In the genomic region with DNA sequence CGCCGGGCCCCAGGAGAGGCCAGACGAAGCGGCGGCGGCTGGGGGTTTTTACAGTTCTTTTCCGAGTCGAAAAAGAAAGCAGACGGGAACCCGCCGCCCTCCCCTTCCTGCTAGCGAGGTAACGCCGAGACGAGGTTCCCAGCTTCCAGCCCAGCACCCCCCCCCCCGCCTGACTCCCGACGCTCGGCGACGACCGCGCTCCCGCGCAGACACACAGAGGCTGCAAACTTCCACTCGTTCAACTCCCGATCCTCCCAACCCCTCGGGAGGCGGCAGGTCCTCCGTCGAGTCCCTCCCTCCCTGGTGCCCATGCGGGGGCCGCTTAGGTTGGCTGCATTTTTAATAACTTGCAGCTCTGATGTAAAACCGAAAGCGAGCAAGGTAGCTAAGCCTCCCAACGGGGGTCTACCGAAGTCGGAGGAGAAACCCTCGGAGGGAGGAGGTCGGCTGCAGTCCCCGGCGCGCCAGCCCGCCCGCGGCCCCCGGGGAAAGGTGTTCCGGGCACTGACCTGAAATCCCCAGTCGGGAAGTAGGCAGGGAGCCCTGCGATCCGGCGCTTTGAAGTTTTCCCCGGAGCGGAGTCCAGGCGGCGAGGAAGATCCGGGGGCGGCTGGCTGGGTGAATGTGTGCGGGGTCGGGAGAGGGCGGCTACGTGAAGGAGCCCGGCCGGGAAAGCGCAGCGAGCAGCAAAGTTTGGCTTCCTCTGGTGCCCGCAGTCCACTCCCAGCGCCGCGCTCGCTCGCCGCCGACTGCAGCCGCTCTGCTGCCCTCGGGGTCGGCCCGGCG, we compare ENCODE assay signal across 8 mouse cellular contexts.
A peak's percentile ranks its signal among the peaks of the same experiment; 100 is the strongest.
DNase-seq lines count a peak whose midpoint lies in the region; ATAC-seq and TF ChIP-seq lines count a peak whose summit lies in the region.

No protein-coding gene starts in this region.

- peaks cover 20% of the 10 kb centered on the region for H3K36me3 ChIP-seq in G1E (replicated peaks)
- H3K36me3 ChIP-seq in heart, embryonic 14.5 days (ENCODE audit: control insufficient read depth, insufficient read depth, low read length) = no peaks in the 10 kb centered on the region
- H3K36me3 ChIP-seq in kidney, postnatal 0 days (ENCODE audit: insufficient read depth, low read length) = no peaks in the 10 kb centered on the region
- H3K36me3 ChIP-seq in splenic B cell, adult 2 months (ENCODE audit: control insufficient read depth, insufficient read depth, low read length, poor library complexity, severe bottlenecking) = no peaks in the 10 kb centered on the region

- no peaks in the 10 kb centered on the region for H3K9me3 ChIP-seq in G1E (replicated peaks)
- H3K9me3 ChIP-seq in heart, embryonic 14.5 days (ENCODE audit: control insufficient read depth, low read length) = no peaks in the 10 kb centered on the region
- no peaks in the 10 kb centered on the region for H3K9me3 ChIP-seq in kidney, postnatal 0 days (replicated peaks; ENCODE audit: low read length)

- peaks cover 29% of the 10 kb centered on the region for H3K4me1 ChIP-seq in G1E (ENCODE audit: insufficient read depth, low read depth, low read length)
- H3K4me1 ChIP-seq in cortical plate, adult 2 months (ENCODE audit: control insufficient read depth, insufficient read depth, low read length) = no peaks in the 10 kb centered on the region
- peaks cover 13 to 17% of the 10 kb centered on the region in 2 experiments for H3K4me1 ChIP-seq in heart, embryonic 14.5 days (ENCODE audit: control insufficient read depth in 2 of 2, insufficient read depth in 2 of 2, low read length in 2 of 2)
- 0 out of 2 replicates have a peak, but pooled peaks cover 3% of the 10 kb centered on the region for H3K4me1 ChIP-seq in kidney, postnatal 0 days (replicated peaks; ENCODE audit: insufficient read depth, low read length)

- no peaks in the 10 kb centered on the region for H3K27me3 ChIP-seq in G1E (ENCODE audit: insufficient read depth, low read length)
- H3K27me3 ChIP-seq in heart, embryonic 14.5 days (ENCODE audit: control insufficient read depth, insufficient read depth, low read length) = peaks cover 45% of the 10 kb centered on the region
- H3K27me3 ChIP-seq in kidney, postnatal 0 days (ENCODE audit: insufficient read depth, low read length) = 0 out of 2 replicates have a peak, but pooled peaks cover 4% of the 10 kb centered on the region
- H3K27me3 ChIP-seq in splenic B cell, adult 2 months (ENCODE audit: control insufficient read depth, insufficient read depth, low read length, poor library complexity, severe bottlenecking) = no peaks in the 10 kb centered on the region

- peak; percentile 75 for DNase-seq in CD4-positive helper T cell, adult 2 months (ENCODE audit: low read depth, low spot score)
- no peak for DNase-seq in G1E (ENCODE audit: low spot score)
- no peak for DNase-seq in kidney, postnatal 0 days (ENCODE audit: low spot score)
- DNase-seq in lung, postnatal 25 days (ENCODE audit: low spot score) = peak; percentile 43
- DNase-seq in splenic B cell, adult 2 months (ENCODE audit: low read depth, low spot score) = peak; percentile 72
- DNase-seq in left cerebral cortex, adult 11 months (ENCODE audit: low spot score) = no peak

- peak overlapping the region; percentile 83 for H3K4me3 ChIP-seq in G1E (ENCODE audit: low read depth, low read length)
- H3K4me3 ChIP-seq in cortical plate, adult 2 months (ENCODE audit: insufficient read depth, low read length) = peak overlapping the region; percentile 58
- peak overlapping the region; percentile 66 to 79 for H3K4me3 ChIP-seq in heart, embryonic 14.5 days (ENCODE audit: control insufficient read depth in 1 of 2, insufficient read depth in 1 of 2, low read depth in 1 of 2, low read length in 2 of 2)
- H3K4me3 ChIP-seq in kidney, postnatal 0 days (replicated peaks; ENCODE audit: low read depth, low read length) = peak overlapping the region; percentile 64

- no peak for ATAC-seq in G1E (ENCODE audit: extremely low read depth, insufficient number of reproducible peaks, low FRiP score, poor library complexity, severe bottlenecking)
- no peak for ATAC-seq in heart, embryonic 14.5 days (ENCODE audit: insufficient number of reproducible peaks, insufficient read depth, low FRiP score, low read depth)
- ATAC-seq in kidney, postnatal 0 days (replicated peaks; ENCODE audit: low FRiP score, low read depth) = no peak

- H3K4me2 ChIP-seq in heart, embryonic 14.5 days (ENCODE audit: low read length) = peak overlapping the region; percentile 80
- peak overlapping the region; percentile 76 for H3K4me2 ChIP-seq in kidney, postnatal 0 days (ENCODE audit: low read length)

- H3K9ac ChIP-seq in heart, embryonic 14.5 days (ENCODE audit: low read length) = peak overlapping the region; percentile 87
- H3K9ac ChIP-seq in kidney, postnatal 0 days (ENCODE audit: low read depth, low read length) = peak overlapping the region; percentile 78

- peak overlapping the region; percentile 73 for H3K27ac ChIP-seq in cortical plate, adult 2 months (ENCODE audit: insufficient read depth, low read length)
- H3K27ac ChIP-seq in heart, embryonic 14.5 days (replicated peaks in 1 of 2; ENCODE audit: control insufficient read depth in 1 of 2, insufficient read depth in 1 of 2, low read depth in 2 of 2, low read length in 2 of 2) = peak overlapping the region; percentile 73 to 88
- peak overlapping the region; percentile 94 for H3K27ac ChIP-seq in kidney, postnatal 0 days

- 3% methylated on average over 54 of the region's 79 CpGs for WGBS in heart, embryonic 14.5 days
- WGBS in kidney, postnatal 0 days = 2% methylated on average over 57 of the region's 79 CpGs

- TF ChIP-seq CTCF in G1E (IDR thresholded peaks at IDR 0.05; ENCODE audit: low read depth, low read length) = no peak
- no peak for TF ChIP-seq CTCF in cortical plate, adult 2 months (IDR thresholded peaks at IDR 0.05; ENCODE audit: extremely low read depth, insufficient read depth, low read length)
- TF ChIP-seq CTCF in kidney, postnatal 0 days (IDR thresholded peaks at IDR 0.05; ENCODE audit: low read depth) = no peak

- no peak for TF ChIP-seq POLR2A in cortical plate, adult 2 months (IDR thresholded peaks at IDR 0.05; ENCODE audit: extremely low read depth, insufficient read depth, low read length)

Comparison
In these comparisons a context has a peak if more than half of its experiments do, and no peak if none do; other contexts are left out.
1. DNase-seq: peak in CD4-positive helper T cell, adult 2 months (single experiment), lung, postnatal 25 days (single experiment) and splenic B cell, adult 2 months (single experiment); none in G1E (single experiment), kidney, postnatal 0 days (single experiment) and left cerebral cortex, adult 11 months (single experiment).
2. Peak in every context shown above with its lines, with median percentiles within 50 percentile points of each other: H3K4me3 ChIP-seq and H3K27ac ChIP-seq.